Mouse (Mus musculus) embryo, embryonic 10 days (tissue): Measurements from ENCODE around the gene Ppm1d.
A peak's percentile ranks its signal among the peaks of the same experiment; 100 is the strongest.

Experiments used
- DNase-seq: peaks from one replicate; pipeline ENCODE4 v3.0.0-alpha.2; 2015; ENCODE audit warnings: low spot score

Ppm1d gene

GRCm38 (mm10) chr11:85310713-85311574, at the start of gene Ppm1d:
TSS of gene Ppm1d (plus strand) at chr11:85311244.
- DNase-seq: peak; percentile 100

GRCm38 (mm10) chr11:85264635-85265034, 46.4 kb upstream of the Ppm1d start:
- DNase-seq: peak; percentile 20

- no peak for DNase-seq
These were observed 43.7 kb upstream of the Ppm1d start for GRCm38 (mm10) chr11:85267393-85267792.

- DNase-seq: peak; percentile 70
These were observed 40.4 kb upstream of the Ppm1d start for GRCm38 (mm10) chr11:85270631-85271030.

- DNase-seq: no peak
These were observed 37.7 kb upstream of the Ppm1d start for GRCm38 (mm10) chr11:85273299-85273698.

GRCm38 (mm10) chr11:85275151-85275550, 35.9 kb upstream of the Ppm1d start:
- DNase-seq: no peak

GRCm38 (mm10) chr11:85277609-85278008, 33.4 kb upstream of the Ppm1d start:
- DNase-seq: no peak

- DNase-seq: no peak
These were observed 32.9 kb upstream of the Ppm1d start for GRCm38 (mm10) chr11:85278175-85278574.

GRCm38 (mm10) chr11:85281219-85281878, 29.7 kb upstream of the Ppm1d start:
- DNase-seq: no peak

GRCm38 (mm10) chr11:85297953-85298352, 13.1 kb upstream of the Ppm1d start:
- no peak for DNase-seq

GRCm38 (mm10) chr11:85299880-85300279, 11.2 kb upstream of the Ppm1d start:
- DNase-seq: no peak

GRCm38 (mm10) chr11:85301161-85301560, 9.9 kb upstream of the Ppm1d start:
- no peak for DNase-seq

GRCm38 (mm10) chr11:85301836-85302235, 9.2 kb upstream of the Ppm1d start:
- no peak for DNase-seq

- no peak for DNase-seq
These were observed 4.3 kb upstream of the Ppm1d start for GRCm38 (mm10) chr11:85306577-85307260.

GRCm38 (mm10) chr11:85308799-85309198, 2.2 kb upstream of the Ppm1d start:
- no peak for DNase-seq

- DNase-seq: no peak
These were observed 684 bp upstream of the Ppm1d start for GRCm38 (mm10) chr11:85310407-85310712.

- DNase-seq: peak; percentile 78
These were observed 824 bp downstream of the Ppm1d start for GRCm38 (mm10) chr11:85311645-85312490.

- peak; percentile 47 for DNase-seq
These were observed 1.8 kb downstream of the Ppm1d start for GRCm38 (mm10) chr11:85312818-85313217.

GRCm38 (mm10) chr11:85313361-85313760, 2.3 kb downstream of the Ppm1d start:
- DNase-seq: no peak

GRCm38 (mm10) chr11:85323567-85324330, 12.7 kb downstream of the Ppm1d start:
- DNase-seq: no peak

- DNase-seq: no peak
These were observed 17.7 kb downstream of the Ppm1d start for GRCm38 (mm10) chr11:85328717-85329116.
